In the genomic region with DNA sequence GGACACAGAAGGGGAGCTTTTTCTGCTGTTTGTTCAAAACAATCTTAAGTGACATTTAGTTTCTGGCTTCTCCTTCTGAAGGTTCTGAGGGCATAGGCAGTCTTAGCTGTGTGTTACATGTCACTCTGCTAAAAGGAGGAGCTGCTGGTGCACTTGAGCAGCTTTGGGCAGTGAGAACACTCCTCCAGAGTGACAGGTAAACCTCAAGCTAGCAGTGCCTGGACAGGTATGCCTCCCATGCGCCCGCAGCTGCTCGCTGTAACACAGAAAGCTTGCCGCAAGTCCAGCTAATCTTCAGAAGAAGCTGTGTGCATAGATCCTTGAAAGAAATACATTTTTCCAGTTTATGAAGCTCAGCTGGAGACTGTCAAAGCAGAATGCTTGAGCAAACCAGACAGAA, we compare ENCODE assay signal across 23 mouse cellular contexts. TPM values are rescaled to one million over a fixed set of nuclear protein-coding genes. Genes with fewer than 3 reads are reported as not detected.
DNase-seq lines count a peak whose midpoint lies in the region; ATAC-seq and TF ChIP-seq lines count a peak whose summit lies in the region.
"Had no signal": no experiment of that assay in that cellular context is flagged by ENCODE, and none has a peak within 500 bp of the region (broad histone marks: within the 10 kb centered on the region; RNA-seq: fewer than 3 reads in every experiment).

No protein-coding gene starts in this region.

- no peak overlapping the region for H3K27ac ChIP-seq in limb, embryonic 13.5 days
- H3K27ac ChIP-seq in limb, embryonic 10.5 days, result no peak overlapping the region
- H3K27ac ChIP-seq in testis, adult 2 months (ENCODE audit: control insufficient read depth, insufficient read depth, low read depth, low read length), result peak overlapping the region; percentile 89
- H3K27ac ChIP-seq: embryonic facial prominence, embryonic 10.5 days; embryonic facial prominence, embryonic 12.5 days had no signal

- H3K9ac ChIP-seq in limb, embryonic 13.5 days, result 0 out of 2 replicates have a peak overlapping the region, but pooled peaks have one; percentile 25
- H3K9ac ChIP-seq: embryonic facial prominence, embryonic 12.5 days had no signal

- no peaks in the 10 kb centered on the region for H3K9me3 ChIP-seq in limb, embryonic 13.5 days
- H3K9me3 ChIP-seq in limb, embryonic 10.5 days (replicated peaks), result no peaks in the 10 kb centered on the region
- H3K9me3 ChIP-seq: embryonic facial prominence, embryonic 10.5 days; embryonic facial prominence, embryonic 12.5 days had no signal

- ATAC-seq in limb, embryonic 13.5 days (ENCODE audit: low FRiP score, low read depth), result no peak
- ATAC-seq: activated CD4-positive, CD25-positive, alpha-beta regulatory T cell, adult 4 months; forebrain, embryonic 14.5 days; forebrain, embryonic 16.5 days had no signal

- no peak overlapping the region for H3K4me2 ChIP-seq in limb, embryonic 13.5 days (replicated peaks)
- H3K4me2 ChIP-seq: embryonic facial prominence, embryonic 12.5 days had no signal

- no peak for DNase-seq in limb, embryonic 10.5 days (ENCODE audit: low spot score)
- no peak for DNase-seq in testis, postnatal 14 days (ENCODE audit: low spot score)
- peak; percentile 30 for DNase-seq in testis, postnatal 10 days (ENCODE audit: low spot score)
- no peak for DNase-seq in gastrocnemius, postnatal 14 days
- DNase-seq: adrenal gland, adult 8-10 months; adrenal gland, postnatal 14 days; adrenal gland, postnatal 36 days; cerebellum, adult 11-12 months; cerebellum, adult 2 months; cerebellum, adult 9-10 months; cerebellum, postnatal 10 days; cerebellum, postnatal 25 days had no signal

- no peak overlapping the region for H3K4me3 ChIP-seq in limb, embryonic 13.5 days
- H3K4me3 ChIP-seq in limb, embryonic 10.5 days, result no peak overlapping the region
- H3K4me3 ChIP-seq in testis, adult 2 months (ENCODE audit: control insufficient read depth, low read depth, low read length), result peak overlapping the region; percentile 84
- H3K4me3 ChIP-seq: embryonic facial prominence, embryonic 10.5 days; embryonic facial prominence, embryonic 12.5 days had no signal

- H3K4me1 ChIP-seq in limb, embryonic 13.5 days, result no peaks in the 10 kb centered on the region
- H3K4me1 ChIP-seq in limb, embryonic 10.5 days, result peaks cover 4% of the 10 kb centered on the region; the same call in 1 of the 2 replicates
- H3K4me1 ChIP-seq in testis, adult 2 months (ENCODE audit: control insufficient read depth, insufficient read depth, low read length), result peaks cover 8% of the 10 kb centered on the region
- H3K4me1 ChIP-seq: embryonic facial prominence, embryonic 12.5 days had no signal

- 91% methylated on average over 4 of the region's 4 CpGs for WGBS in limb, embryonic 13.5 days
- 93% methylated on average over 4 of the region's 4 CpGs for WGBS in limb, embryonic 10.5 days

- no peak for TF ChIP-seq CTCF in testis, adult 2 months (IDR thresholded peaks at IDR 0.05; ENCODE audit: control insufficient read depth, insufficient read depth, insufficient replicate concordance, low read depth, low read length)

- no peak for TF ChIP-seq POLR2A in testis, adult 2 months (IDR thresholded peaks at IDR 0.05; ENCODE audit: control insufficient read depth, low read depth, low read length)

- intact Hi-C loops in gastrocnemius, postnatal 14 days (cut with DNase I; ENCODE audit: low total_unique reads), result no loop called here

- no peaks in the 10 kb centered on the region for H3K36me3 ChIP-seq in limb, embryonic 13.5 days
- H3K36me3 ChIP-seq in limb, embryonic 10.5 days, result no peaks in the 10 kb centered on the region
- peaks cover 1% of the 10 kb centered on the region for H3K36me3 ChIP-seq in testis, adult 2 months (ENCODE audit: control insufficient read depth, insufficient read depth, low read length)
- H3K36me3 ChIP-seq: embryonic facial prominence, embryonic 10.5 days; embryonic facial prominence, embryonic 12.5 days had no signal

- H3K27me3 ChIP-seq in limb, embryonic 13.5 days, result peaks cover 22% of the 10 kb centered on the region
- H3K27me3 ChIP-seq in limb, embryonic 10.5 days (ENCODE audit: low read depth, poor library complexity, severe bottlenecking), result peaks cover 90% of the 10 kb centered on the region
- H3K27me3 ChIP-seq in testis, adult 2 months (ENCODE audit: control insufficient read depth, insufficient read depth, low read length), result no peaks in the 10 kb centered on the region

RNA-seq across cellular contexts. Expression of a gene that starts 4.2 kb away (rescaled TPM):
- 2.1 and 2.2 TPM in 2 replicates for polyA plus RNA-seq in limb, embryonic 13.5 days (2015; fragmentation: Nextera tagmentation; extraction: Ambion mirVana)
- polyA plus RNA-seq in limb, embryonic 10.5 days (2016; fragmentation: Nextera tagmentation; extraction: Ambion mirVana), result 0.84 and 0.98 TPM in 2 replicates
- 55.7 and 67.1 TPM in 2 replicates for polyA plus RNA-seq in testis, adult 2 months (2012; rRNA removed)
- not detected for total RNA-seq in gastrocnemius, postnatal 14 days (2021)
- total RNA-seq: adrenal gland, postnatal 14 days; MEL had no signal
- polyA plus RNA-seq: activated CD4-positive, CD25-positive, alpha-beta regulatory T cell, adult 4 months; C2C12 had no signal

RNA-seq across cellular contexts. Expression of a gene that starts 8.2 kb away (rescaled TPM):
- polyA plus RNA-seq in limb, embryonic 13.5 days (2015; fragmentation: Nextera tagmentation; extraction: Ambion mirVana), result 24.6 and 26.9 TPM in 2 replicates
- polyA plus RNA-seq in limb, embryonic 10.5 days (2016; fragmentation: Nextera tagmentation; extraction: Ambion mirVana), result 11.5 and 15.9 TPM in 2 replicates
- 13.5 and 14.2 TPM in 2 replicates for polyA plus RNA-seq in testis, adult 2 months (2012; rRNA removed)
- 10 to 100 TPM; 21.8 to 22.5 TPM for total RNA-seq in gastrocnemius, postnatal 14 days (2021)

RNA-seq across cellular contexts. Expression of a gene that starts 43.9 kb away (rescaled TPM):
- 4.5 and 4.8 TPM in 2 replicates for polyA plus RNA-seq in limb, embryonic 13.5 days (2015; fragmentation: Nextera tagmentation; extraction: Ambion mirVana)
- 3.7 and 4.9 TPM in 2 replicates for polyA plus RNA-seq in limb, embryonic 10.5 days (2016; fragmentation: Nextera tagmentation; extraction: Ambion mirVana)
- 0.42 and 0.87 TPM in 2 replicates for polyA plus RNA-seq in testis, adult 2 months (2012; rRNA removed)
- not detected for total RNA-seq in gastrocnemius, postnatal 14 days (2021)
- total RNA-seq: adrenal gland, adult 18-20 months; adrenal gland, adult 8-10 months; adrenal gland, postnatal 14 days; adrenal gland, postnatal 36 days; MEL had no signal
- polyA plus RNA-seq: activated CD4-positive, CD25-positive, alpha-beta regulatory T cell, adult 4 months; cortical plate, adult 2 months had no signal

Comparison
In these comparisons a context has a peak if more than half of its experiments do, and no peak if none do; other contexts are left out.
1. RNA of a gene that starts 4.2 kb away (polyA plus RNA-seq): 55.7 to 67.1 TPM in testis, adult 2 months; 2.1 to 2.2 TPM in limb, embryonic 13.5 days and 0.84 to 0.98 TPM in limb, embryonic 10.5 days; every median in the first group is over 10 times any median in the second.